Mouse (Mus musculus): ENCODE data around the gene Mansc1. TPM values are rescaled to one million over a fixed set of nuclear protein-coding genes. Genes with fewer than 3 reads are reported as not detected.
"Not testable (repeated sequence)": the region's sequence is repeated elsewhere in the genome, so short reads cannot be mapped to it uniquely, and the experiment has no call there.

Mansc1 gene
- total RNA-seq (2021): 10 to 100 TPM; 12.8 to 14.9 TPM
- long read RNA-seq, experiment 1, partial matches to known transcripts: 1 of 2 reads
- long read RNA-seq, experiment 1, other reads (novel, unspliced or antisense): 0 of 2 reads
- long read RNA-seq, experiment 2, transcript Mansc1-201 (4 exons, 2,376 nt): major isoform, 8 of 11 reads
- long read RNA-seq, experiment 2, partial matches to known transcripts: 1 of 11 reads
- long read RNA-seq, experiment 2, other reads (novel, unspliced or antisense): 2 of 11 reads

GRCm38 (mm10) chr6:134631947-134632687, at the start of gene Mansc1:
Mansc1 (minus strand) TSS chr6:134632488.
- DNase-seq (ENCODE audit: low spot score in 2 of 2): peak; percentile 55 to 58

GRCm38 (mm10) chr6:134679330-134679729, 47.0 kb upstream of the Mansc1 start:
- not testable (repeated sequence) for DNase-seq (ENCODE audit: low spot score in 2 of 2)

GRCm38 (mm10) chr6:134678037-134678436, 45.7 kb upstream of the Mansc1 start:
- DNase-seq (ENCODE audit: low spot score in 2 of 2): no peak

GRCm38 (mm10) chr6:134677504-134677903, 45.2 kb upstream of the Mansc1 start:
- DNase-seq (ENCODE audit: low spot score in 2 of 2): peak in 1 of 2 experiments; percentile 27

- not testable (repeated sequence) for DNase-seq (ENCODE audit: low spot score in 2 of 2)
These were observed 41.4 kb upstream of the Mansc1 start for GRCm38 (mm10) chr6:134673712-134674111.

- DNase-seq (ENCODE audit: low spot score in 2 of 2): no peak
These were observed 38.7 kb upstream of the Mansc1 start for GRCm38 (mm10) chr6:134670881-134671411.

GRCm38 (mm10) chr6:134669179-134669865, 37.0 kb upstream of the Mansc1 start:
- DNase-seq (ENCODE audit: low spot score in 2 of 2): no peak

- no peak for DNase-seq (ENCODE audit: low spot score in 2 of 2)
These were observed 36.2 kb upstream of the Mansc1 start for GRCm38 (mm10) chr6:134668519-134668918.

- no peak for DNase-seq (ENCODE audit: low spot score in 2 of 2)
These were observed 33.5 kb upstream of the Mansc1 start for GRCm38 (mm10) chr6:134665817-134666216.

GRCm38 (mm10) chr6:134664573-134664972, 32.3 kb upstream of the Mansc1 start:
- no peak for DNase-seq (ENCODE audit: low spot score in 2 of 2)

- no peak for DNase-seq (ENCODE audit: low spot score in 2 of 2)
These were observed 28.6 kb upstream of the Mansc1 start for GRCm38 (mm10) chr6:134660714-134661406.

- peak; percentile 33 to 37 for DNase-seq (ENCODE audit: low spot score in 2 of 2)
These were observed 27.0 kb upstream of the Mansc1 start for GRCm38 (mm10) chr6:134659108-134659958.

- no peak for DNase-seq (ENCODE audit: low spot score in 2 of 2)
These were observed 24.2 kb upstream of the Mansc1 start for GRCm38 (mm10) chr6:134656527-134656926.

GRCm38 (mm10) chr6:134648356-134648755, 16.1 kb upstream of the Mansc1 start:
- DNase-seq (ENCODE audit: low spot score in 2 of 2): peak; percentile 29 to 34

GRCm38 (mm10) chr6:134647621-134648020, 15.3 kb upstream of the Mansc1 start:
- no peak for DNase-seq (ENCODE audit: low spot score in 2 of 2)

GRCm38 (mm10) chr6:134646835-134647234, 14.5 kb upstream of the Mansc1 start:
- no peak for DNase-seq (ENCODE audit: low spot score in 2 of 2)

GRCm38 (mm10) chr6:134643296-134643695, 11.0 kb upstream of the Mansc1 start:
- no peak for DNase-seq (ENCODE audit: low spot score in 2 of 2)

GRCm38 (mm10) chr6:134641738-134642446, 9.6 kb upstream of the Mansc1 start:
- no peak for DNase-seq (ENCODE audit: low spot score in 2 of 2)

Data from left cerebral cortex, adult 18-20 months (tissue).